Mouse (Mus musculus) hindbrain, embryonic 14.5 days (tissue): ENCODE data around the gene Tmem63a. TPM values are rescaled to one million over a fixed set of nuclear protein-coding genes. Genes with fewer than 3 reads are reported as not detected.
"Not testable (repeated sequence)": the region's sequence is repeated elsewhere in the genome, so short reads cannot be mapped to it uniquely, and the experiment has no call there.

ENCODE experiments used
- ATAC-seq: fragments of 200-750 bp; cut with Nextera tagmentation; 2 replicates; pipeline ENCODE4 v1.8.0; 2017; ENCODE audit warnings: moderate number of reproducible peaks, mild to moderate bottlenecking, moderate TSS enrichment, moderate library complexity; ENCODE audit not compliant: low FRiP score
- DNase-seq: peaks from one replicate; pipeline ENCODE4 v3.0.0-alpha.2; 2015; ENCODE audit warnings: low spot score
- H3K27ac ChIP-seq: fragments of 300-500 bp; sonication (generic); 2 replicates; pipeline ENCODE4 v1.5.1; 2014; ENCODE audit warnings: mild to moderate bottlenecking, moderate library complexity
- H3K27me3 ChIP-seq: fragments of 300-500 bp; sonication (generic); 2 replicates; pipeline ENCODE4 v1.6.1; 2014; ENCODE audit warnings: mild to moderate bottlenecking, low read length, mixed read lengths; ENCODE audit not compliant: control insufficient read depth, insufficient read depth
- H3K36me3 ChIP-seq: fragments of 300-500 bp; sonication (generic); replicated peaks from 2 replicates; pipeline ENCODE4 v1.6.1; 2014; ENCODE audit not compliant: control insufficient read depth, insufficient read depth
- H3K4me1 ChIP-seq: fragments of 300-500 bp; sonication (generic); replicated peaks from 2 replicates; pipeline ENCODE4 v1.6.1; 2014; ENCODE audit warnings: antibody characterized with exemption, low read length, mixed read lengths; ENCODE audit not compliant: control insufficient read depth, insufficient read depth
- H3K4me2 ChIP-seq: fragments of 300-500 bp; sonication (generic); replicated peaks from 2 replicates; pipeline ENCODE4 v1.6.1; 2014; ENCODE audit warnings: mild to moderate bottlenecking, moderate library complexity
- H3K4me3 ChIP-seq: fragments of 300-500 bp; sonication (generic); replicated peaks from 2 replicates; pipeline ENCODE4 v1.5.1; 2014; ENCODE audit warnings: mild to moderate bottlenecking, low read length
- H3K9ac ChIP-seq: fragments of 300-500 bp; sonication (generic); 2 replicates; pipeline ENCODE4 v1.6.1; 2014
- H3K9me3 ChIP-seq: fragments of 300-500 bp; sonication (generic); 2 replicates; pipeline ENCODE4 v1.6.1; 2016; ENCODE audit warnings: low read length; ENCODE audit not compliant: control insufficient read depth
- WGBS: fragments of 180-500 bp; shearing (Covaris S2); extraction: QIAGEN DNeasy Blood & Tissue Kit; methylation state at CpG from one replicate; pipeline ENCODE4 v1.1.7; 2014; 5-methylcytosine and 5-hydroxymethylcytosine counted together
- polyA plus RNA-seq: library from polyadenylated mRNA; unstranded; fragments of >200 nt; fragmentation: Nextera tagmentation; extraction: Ambion mirVana; gene quantifications from 2 replicates; pipeline ENCODE4 v1.2.1, GENCODE M21; 2014

The Tmem63a gene
- polyA plus RNA-seq, 1 experiment from 2014 or later: 1.5 TPM

DNA sequence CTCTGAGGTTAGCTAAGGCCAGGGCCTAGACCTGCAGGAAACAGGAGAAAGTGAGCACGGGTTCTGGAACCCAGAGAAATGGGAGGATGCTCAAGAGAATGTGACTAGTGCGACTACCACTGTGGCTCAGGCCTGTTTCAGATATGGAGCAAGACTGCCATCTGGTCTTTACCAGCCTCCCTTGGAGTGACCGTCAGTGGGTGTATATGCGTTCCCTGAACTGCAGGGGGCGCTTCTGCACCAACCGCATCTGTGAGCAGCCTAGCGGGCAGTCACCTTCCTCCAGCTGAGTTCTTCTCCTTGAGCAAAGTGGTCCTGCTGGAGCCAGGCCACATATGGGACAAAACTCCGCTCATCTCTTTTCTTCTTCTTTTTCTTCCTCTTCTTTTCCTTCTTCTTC is 22.5 kb upstream of the Tmem63a start:
- Histone ChIP-seq H3K36me3 (no peaks in the 10 kb centered on the region), H3K4me1 (no peaks in the 10 kb centered on the region), H3K4me3 (no peak overlapping the region), H3K9ac (no peak overlapping the region), H3K27me3 (no peaks in the 10 kb centered on the region), H3K27ac (no peak overlapping the region), H3K9me3 (no peaks in the 10 kb centered on the region), H3K4me2 (no peak overlapping the region)
- DNase-seq (no peak), ATAC-seq (no peak)
- 33% methylated on average over 8 of the region's 8 CpGs for WGBS

GRCm38 (mm10) chr1:180922273-180923048 is 19.7 kb upstream of the Tmem63a start:
- H3K4me2 ChIP-seq: no peak overlapping the region
- no peak overlapping the region for H3K4me3 ChIP-seq
- no peaks in the 10 kb centered on the region for H3K9me3 ChIP-seq
- H3K27ac ChIP-seq: no peak overlapping the region
- no peak overlapping the region for H3K9ac ChIP-seq
- H3K36me3 ChIP-seq: no peaks in the 10 kb centered on the region
- WGBS: 82% methylated on average over 6 of the region's 6 CpGs
- H3K27me3 ChIP-seq: no peaks in the 10 kb centered on the region
- ATAC-seq: no peak
- no peak for DNase-seq
- no peaks in the 10 kb centered on the region for H3K4me1 ChIP-seq

- Histone ChIP-seq H3K9ac (no peak overlapping the region), H3K4me1 (no peaks in the 10 kb centered on the region), H3K4me2 (no peak overlapping the region), H3K36me3 (no peaks in the 10 kb centered on the region), H3K9me3 (no peaks in the 10 kb centered on the region), H3K27ac (no peak overlapping the region), H3K27me3 (no peaks in the 10 kb centered on the region), H3K4me3 (no peak overlapping the region)
- ATAC-seq: no peak
- 34% methylated on average over 2 of the region's 2 CpGs for WGBS
- no peak for DNase-seq
These were observed 17.4 kb upstream of the Tmem63a start for GRCm38 (mm10) chr1:180924737-180925136.

DNA sequence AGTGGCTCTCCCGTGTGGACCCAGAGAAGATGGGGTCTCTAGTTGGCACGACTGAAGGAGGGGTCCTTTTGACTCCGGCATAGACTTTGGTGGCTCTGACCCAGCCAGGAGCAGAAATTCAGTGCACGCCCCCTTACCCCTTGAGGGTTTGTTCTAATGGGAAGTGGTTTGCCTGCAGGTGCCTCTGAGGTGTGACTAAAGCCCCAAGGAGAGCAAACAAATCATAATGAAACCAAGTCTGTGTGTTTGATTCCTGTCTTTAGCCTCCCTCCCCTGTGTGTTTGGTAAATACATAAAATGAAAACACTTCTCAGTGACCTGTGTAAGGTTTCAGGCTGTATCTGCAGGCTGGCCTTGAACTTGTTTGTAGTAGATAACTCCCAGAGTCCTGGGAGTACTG is 15.9 kb upstream of the Tmem63a start:
- DNase-seq (no peak), ATAC-seq (no peak)
- WGBS: 76% methylated on average over 4 of the region's 4 CpGs
- Histone ChIP-seq H3K4me1 (no peaks in the 10 kb centered on the region), H3K27ac (no peak overlapping the region), H3K27me3 (no peaks in the 10 kb centered on the region), H3K9me3 (no peaks in the 10 kb centered on the region), H3K36me3 (no peaks in the 10 kb centered on the region), H3K4me3 (no peak overlapping the region), H3K9ac (no peak overlapping the region), H3K4me2 (no peak overlapping the region)

- WGBS: 66% methylated on average over 2 of the region's 2 CpGs
- no peak overlapping the region for H3K27ac ChIP-seq
- H3K9me3 ChIP-seq: no peaks in the 10 kb centered on the region
- no peak overlapping the region for H3K9ac ChIP-seq
- no peak for DNase-seq
- no peaks in the 10 kb centered on the region for H3K4me1 ChIP-seq
- H3K36me3 ChIP-seq: no peaks in the 10 kb centered on the region
- peaks cover 15% of the 10 kb centered on the region for H3K27me3 ChIP-seq
- no peak overlapping the region for H3K4me3 ChIP-seq
- no peak for ATAC-seq
- no peak overlapping the region for H3K4me2 ChIP-seq
These were observed 12.5 kb upstream of the Tmem63a start for GRCm38 (mm10) chr1:180929599-180929998.

DNA sequence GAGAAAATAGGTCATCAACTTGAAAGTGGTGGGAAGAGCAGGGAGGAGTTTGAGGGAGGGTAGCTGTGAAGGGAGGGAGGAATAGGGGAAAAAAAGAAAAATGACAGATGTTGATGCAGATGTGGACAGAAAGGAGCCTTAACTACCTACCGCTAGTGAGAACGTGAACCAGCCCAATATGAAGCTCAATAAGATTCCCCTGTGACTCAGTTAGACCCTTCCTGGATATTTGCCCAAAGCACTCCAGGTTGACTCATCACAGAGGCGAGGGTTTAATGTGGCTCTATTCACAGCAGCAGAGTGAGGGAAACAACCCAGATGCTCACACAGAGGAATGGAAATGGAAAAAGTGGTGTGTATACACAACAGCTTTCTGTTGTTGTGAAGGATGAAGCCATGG is 11.0 kb upstream of the Tmem63a start:
- ATAC-seq: no peak
- H3K4me2 ChIP-seq: no peak overlapping the region
- no peaks in the 10 kb centered on the region for H3K36me3 ChIP-seq
- H3K9ac ChIP-seq: no peak overlapping the region
- 55% methylated on average over 3 of the region's 3 CpGs for WGBS
- no peak overlapping the region for H3K4me3 ChIP-seq
- H3K27me3 ChIP-seq: peaks cover 30% of the 10 kb centered on the region
- no peaks in the 10 kb centered on the region for H3K4me1 ChIP-seq
- DNase-seq: no peak
- no peak overlapping the region for H3K27ac ChIP-seq
- no peaks in the 10 kb centered on the region for H3K9me3 ChIP-seq

DNA sequence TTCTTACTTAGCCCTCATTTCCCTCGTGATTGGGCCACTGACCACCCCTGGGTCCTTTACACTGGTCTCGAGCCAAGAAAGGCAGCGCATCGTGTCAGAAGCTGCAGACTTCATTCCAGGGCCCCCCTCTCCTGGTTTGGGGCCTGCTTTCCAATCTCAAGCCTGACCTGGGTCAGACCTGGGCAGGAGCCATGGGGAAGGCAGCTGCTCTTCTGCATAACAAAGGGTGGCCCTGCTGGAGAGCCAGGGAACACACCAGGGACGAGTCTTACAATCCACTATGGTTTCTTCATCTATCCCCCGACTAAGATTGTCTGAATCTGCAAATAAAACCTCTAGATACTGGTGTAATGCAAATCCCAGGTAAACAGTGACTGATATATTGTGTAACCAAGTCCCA is 8.5 kb upstream of the Tmem63a start:
- H3K27me3 ChIP-seq: peaks cover 55% of the 10 kb centered on the region
- no peaks in the 10 kb centered on the region for H3K4me1 ChIP-seq
- WGBS: 10% methylated on average over 6 of the region's 6 CpGs
- no peak overlapping the region for H3K4me2 ChIP-seq
- ATAC-seq: no peak
- no peak overlapping the region for H3K4me3 ChIP-seq
- no peaks in the 10 kb centered on the region for H3K9me3 ChIP-seq
- no peaks in the 10 kb centered on the region for H3K36me3 ChIP-seq
- no peak overlapping the region for H3K27ac ChIP-seq
- H3K9ac ChIP-seq: no peak overlapping the region
- DNase-seq: no peak

DNA sequence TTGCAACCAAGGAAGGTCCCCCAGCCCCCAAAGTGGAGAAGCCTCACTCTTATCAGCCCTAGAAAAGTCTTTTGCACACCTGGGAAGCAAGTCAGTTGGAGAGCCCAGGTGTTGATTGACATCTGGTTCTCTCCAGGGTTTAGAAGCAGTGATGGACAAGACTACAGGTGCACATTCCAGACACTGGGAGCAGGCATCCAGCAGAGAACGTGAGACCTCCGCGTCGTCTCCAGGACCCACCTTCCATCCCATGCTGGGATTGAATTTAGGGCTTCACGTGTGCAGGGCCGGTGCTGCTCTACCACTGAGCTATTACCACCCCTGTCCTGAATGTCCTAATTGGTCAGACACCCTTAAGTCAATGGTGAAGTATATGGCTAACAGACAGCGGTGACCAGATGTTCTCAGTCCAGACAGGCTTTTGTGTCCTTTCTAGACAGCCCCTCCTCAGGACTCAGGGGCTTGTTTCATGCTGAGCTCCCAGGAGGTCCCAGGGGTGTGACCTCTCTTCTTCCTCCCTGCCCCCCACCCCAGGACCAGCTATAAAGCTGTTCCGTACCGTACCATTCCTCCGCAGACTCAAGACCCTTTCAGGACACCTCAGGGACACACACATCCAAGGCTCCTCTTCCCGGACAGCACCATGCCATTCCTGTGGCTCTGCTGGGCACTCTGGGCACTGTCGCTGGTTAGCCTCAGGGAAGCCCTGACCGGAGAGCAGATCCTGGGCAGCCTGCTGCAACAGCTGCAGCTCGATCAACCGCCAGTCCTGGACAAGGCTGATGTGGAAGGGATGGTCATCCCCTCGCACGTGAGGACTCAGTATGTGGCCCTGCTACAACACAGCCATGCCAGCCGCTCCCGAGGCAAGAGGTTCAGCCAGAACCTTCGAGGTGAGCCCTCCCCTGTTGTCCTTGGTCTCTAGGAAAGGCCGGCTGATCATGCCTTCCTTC is 7.4 kb upstream of the Tmem63a start, which contains the start of gene Lefty1:
TSS of gene Lefty1 (plus strand) at position 556 of the 953 bp plus-strand sequence.
- Histone ChIP-seq H3K27ac (no peak within 1 kb of the TSS), H3K27me3 (peaks cover 55% of the 10 kb centered on the region), H3K9me3 (no peaks in the 10 kb centered on the region), H3K4me2 (no peak within 1 kb of the TSS), H3K4me1 (no peaks in the 10 kb centered on the region), H3K9ac (no peak within 1 kb of the TSS), H3K36me3 (no peaks in the 10 kb centered on the region), H3K4me3 (no peak within 1 kb of the TSS)
- ATAC-seq: no peak
- 11% methylated on average over 21 of the region's 21 CpGs for WGBS
- DNase-seq: no peak

DNA sequence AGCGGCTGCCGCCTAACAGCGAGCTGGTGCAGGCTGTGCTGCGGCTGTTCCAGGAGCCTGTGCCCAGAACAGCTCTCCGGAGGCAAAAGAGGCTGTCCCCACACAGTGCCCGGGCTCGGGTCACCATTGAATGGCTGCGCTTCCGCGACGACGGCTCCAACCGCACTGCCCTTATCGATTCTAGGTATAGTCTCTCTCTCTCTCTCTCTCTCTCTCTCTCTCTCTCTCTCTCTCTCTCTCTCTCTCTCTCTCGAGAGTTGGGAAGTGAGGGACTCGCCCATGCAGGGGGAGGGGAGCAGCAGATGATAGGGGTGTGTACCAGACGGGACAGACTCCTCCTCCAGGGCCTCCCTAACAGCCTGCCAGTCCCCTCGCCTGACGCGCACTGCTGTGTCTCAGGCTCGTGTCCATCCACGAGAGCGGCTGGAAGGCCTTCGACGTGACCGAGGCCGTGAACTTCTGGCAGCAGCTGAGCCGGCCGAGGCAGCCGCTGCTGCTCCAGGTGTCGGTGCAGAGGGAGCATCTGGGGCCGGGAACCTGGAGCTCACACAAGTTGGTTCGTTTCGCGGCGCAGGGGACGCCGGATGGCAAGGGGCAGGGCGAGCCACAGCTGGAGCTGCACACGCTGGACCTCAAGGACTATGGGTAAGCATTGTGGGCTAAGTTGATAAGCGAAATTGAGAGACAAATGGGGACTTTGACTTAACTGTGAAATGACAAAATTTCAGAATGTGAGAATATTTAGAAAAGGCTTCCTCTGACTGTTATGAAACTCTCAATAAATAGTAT is 5.3 kb upstream of the Tmem63a start:
- Histone ChIP-seq H3K4me2 (peak overlapping the region; percentile 40), H3K4me3 (peak overlapping the region; percentile 13), H3K27me3 (peaks cover 70% of the 10 kb centered on the region)
- H3K27ac ChIP-seq, H3K9ac ChIP-seq, ATAC-seq, H3K9me3 ChIP-seq, DNase-seq, H3K36me3 ChIP-seq, H3K4me1 ChIP-seq: not testable (repeated sequence)
- WGBS: 2% methylated on average over 32 of the region's 41 CpGs
